Mouse (Mus musculus) liver, adult (tissue): ENCODE results near the gene Sowaha.
A peak's percentile ranks its signal among the peaks of the same experiment; 100 is the strongest.

Source experiments
- GATA4 ChIP-seq: IDR thresholded peaks from 2 replicates; pipeline ENCODE4 v1.6.1; 2014; ENCODE audit warnings: mild to moderate bottlenecking, low read length; ENCODE audit not compliant: insufficient replicate concordance

Gene Sowaha

GRCm38 (mm10) chr11:53435504-53435903 lies 44.6 kb downstream of the Sowaha start:
- TF ChIP-seq GATA4 = no peak

GRCm38 (mm10) chr11:53433057-53433456 lies 47.0 kb downstream of the Sowaha start:
- TF ChIP-seq GATA4 = no peak

GRCm38 (mm10) chr11:53431347-53432056 lies 48.6 kb downstream of the Sowaha start:
- peak; percentile 88 for TF ChIP-seq GATA4

GRCm38 (mm10) chr11:53430670-53431346 lies 49.3 kb downstream of the Sowaha start, which contains the start of the genes Uqcrq and Gdf9:
Gene Uqcrq (minus strand): TSS chr11:53430831.
Gene Gdf9 (plus strand): TSS chr11:53431023.
- TF ChIP-seq GATA4 = no peak; the same call in 1 of the 2 replicates

GRCm38 (mm10) chr11:53430300-53430669 lies 49.8 kb downstream of the Sowaha start:
- peak; percentile 79; the same call in 1 of the 2 replicates for TF ChIP-seq GATA4

- TF ChIP-seq GATA4 = no peak
Measured at GRCm38 (mm10) chr11:53429182-53429581, 50.9 kb downstream of the Sowaha start.

- no peak for TF ChIP-seq GATA4
Measured at GRCm38 (mm10) chr11:53428716-53429057, 51.4 kb downstream of the Sowaha start.

- no peak for TF ChIP-seq GATA4
Measured at GRCm38 (mm10) chr11:53427993-53428715, 51.9 kb downstream of the Sowaha start.
